Mouse (Mus musculus): ENCODE measurements at regions not wholly inside any gene's neighbourhood (a gene's known extent, or its start where the extent isn't known, plus 50 kb on each side); places are given as distances from the start of the nearest gene placed in this dataset.
"Not testable (repeated sequence)": the region's sequence is repeated elsewhere in the genome, so short reads cannot be mapped to it uniquely, and the experiment has no call there.

GRCm38 (mm10) chr7:111846417-111846816 lies 66.6 kb upstream of the Galnt18 start:
- DNase-seq (ENCODE audit: low spot score in 2 of 2): no peak

- DNase-seq (ENCODE audit: low spot score in 2 of 2): no peak
Measured at GRCm38 (mm10) chr7:111843715-111844114, 63.9 kb upstream of the Galnt18 start.

- no peak for DNase-seq (ENCODE audit: low spot score in 2 of 2)
Measured at GRCm38 (mm10) chr7:111840826-111841225, 61.0 kb upstream of the Galnt18 start.

GRCm38 (mm10) chr7:111838162-111838561 lies 58.4 kb upstream of the Galnt18 start:
- DNase-seq (ENCODE audit: low spot score in 2 of 2): no peak

- not testable (repeated sequence) for DNase-seq (ENCODE audit: low spot score in 2 of 2)
Measured at GRCm38 (mm10) chr7:111834356-111834755, 54.6 kb upstream of the Galnt18 start.

- no peak for DNase-seq (ENCODE audit: low spot score in 2 of 2)
Measured at GRCm38 (mm10) chr7:111829931-111830330, 50.2 kb upstream of the Galnt18 start.
